Mouse (Mus musculus): Measurements from ENCODE around the gene Zfp78.
A peak's percentile ranks its signal among the peaks of the same experiment; 100 is the strongest.
"Not testable (repeated sequence)": the region's sequence is repeated elsewhere in the genome, so short reads cannot be mapped to it uniquely, and the experiment has no call there.

The Zfp78 gene

DNA sequence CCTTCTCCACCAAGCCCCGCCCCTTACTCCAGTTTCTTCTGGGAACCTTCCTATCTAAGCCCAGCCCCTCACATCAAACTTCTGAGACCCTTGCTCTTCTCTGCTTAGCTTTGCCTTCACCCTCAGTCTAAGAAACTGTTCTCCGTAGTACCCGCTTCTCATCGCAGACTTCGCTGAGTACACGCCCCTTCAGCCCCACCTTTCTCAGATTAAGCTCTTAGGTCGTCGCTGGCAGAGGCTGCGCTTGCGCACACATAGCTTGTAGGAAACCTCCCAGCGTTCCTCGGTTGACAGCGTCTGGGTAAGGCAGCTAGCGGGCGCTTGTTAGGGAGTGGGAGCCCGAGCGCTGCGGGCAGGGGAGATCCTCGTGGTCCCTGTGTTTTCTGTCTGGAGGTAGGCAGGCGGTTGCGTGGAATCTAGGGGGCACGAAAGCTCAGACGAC is at the start of gene Zfp78:
Zfp78 (plus strand) TSS at position 234 of the 442 bp plus-strand sequence.
- peak; percentile 90 to 94 for DNase-seq

DNA sequence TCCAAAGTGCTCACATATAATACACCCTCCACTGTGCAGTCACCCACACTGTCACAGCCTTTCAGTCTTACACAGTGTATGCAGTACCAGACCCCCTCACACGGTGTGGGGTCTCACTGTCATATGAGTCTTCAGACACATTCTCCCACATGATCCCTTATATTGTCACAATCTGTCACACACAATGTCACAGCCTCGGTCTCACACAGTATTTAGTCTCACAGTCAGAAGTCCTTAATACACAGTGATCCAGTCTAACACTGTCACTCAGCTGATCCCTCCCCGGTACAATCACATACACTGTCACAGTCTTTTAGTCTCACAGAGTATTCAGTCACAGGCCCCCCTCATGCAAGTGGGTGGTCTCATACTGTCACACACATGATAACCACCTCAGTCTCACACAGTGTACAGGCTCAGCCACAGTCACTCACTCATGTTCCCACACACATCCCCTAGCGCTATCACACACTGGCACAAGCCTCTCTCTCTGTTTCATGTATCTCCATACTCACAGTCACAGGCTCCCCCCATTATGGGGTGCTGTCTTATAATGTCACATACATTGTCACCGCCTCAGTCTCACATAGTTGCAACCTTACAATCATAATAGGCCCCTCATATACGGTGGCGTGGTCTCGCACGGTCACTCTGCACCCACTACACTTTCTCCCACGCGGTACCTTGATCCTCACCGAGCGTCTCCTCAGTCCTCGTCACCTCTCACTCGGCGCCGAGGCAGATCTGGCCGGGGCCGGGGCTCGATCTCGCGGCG is 32.4 kb upstream of the Zfp78 start:
- no peak for DNase-seq

- DNase-seq = peak; percentile 78 to 91
Measured at GRCm38 (mm10) chr7:6331233-6331956, 31.7 kb upstream of the Zfp78 start, which contains the start of gene Zfp583. TSS of gene Zfp583 (minus strand) at chr7:6331285.

DNA sequence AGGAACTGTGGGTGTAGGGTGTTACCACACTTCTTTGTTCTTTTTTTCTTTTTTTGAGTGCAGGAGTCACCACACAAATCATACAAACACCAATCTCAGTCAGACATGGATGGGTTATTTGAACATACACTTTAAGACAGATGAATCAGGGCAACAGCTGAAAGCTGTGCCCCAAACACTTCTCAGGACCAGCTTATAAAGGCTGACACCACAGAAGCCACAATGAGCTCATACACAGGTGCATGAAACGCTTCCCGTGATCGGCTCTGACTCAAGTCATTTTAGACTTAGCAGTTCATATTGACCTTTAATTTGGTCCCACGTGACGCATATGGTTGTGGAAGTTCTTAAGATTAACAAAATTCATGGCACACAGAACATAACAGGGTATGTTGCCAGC is 23.2 kb upstream of the Zfp78 start:
- no peak for DNase-seq

- DNase-seq = peak; percentile 63 to 76
Measured at GRCm38 (mm10) chr7:6343501-6344071, 19.5 kb upstream of the Zfp78 start, which contains the start of gene Gm3854. TSS of gene Gm3854 (plus strand) at chr7:6343759.

DNA sequence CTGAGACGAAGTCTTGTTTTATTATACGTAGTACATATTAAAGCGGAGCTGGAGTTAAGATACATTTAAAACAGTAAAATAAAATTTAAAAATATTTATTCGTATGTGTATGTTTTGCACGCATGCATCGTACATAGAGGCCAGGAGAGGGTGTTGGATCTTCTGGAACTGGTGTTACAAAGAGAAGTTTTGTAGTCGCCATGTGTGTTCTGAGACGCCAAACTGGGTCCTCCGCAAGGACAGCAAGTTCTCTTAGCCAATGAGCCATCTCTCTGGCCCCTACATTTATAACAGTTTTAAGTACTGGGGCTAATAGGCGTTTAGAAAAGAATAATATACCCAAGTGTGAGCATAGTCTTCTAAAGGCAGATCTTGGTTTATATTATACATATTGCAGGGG is 19.0 kb upstream of the Zfp78 start:
- no peak for DNase-seq

DNA sequence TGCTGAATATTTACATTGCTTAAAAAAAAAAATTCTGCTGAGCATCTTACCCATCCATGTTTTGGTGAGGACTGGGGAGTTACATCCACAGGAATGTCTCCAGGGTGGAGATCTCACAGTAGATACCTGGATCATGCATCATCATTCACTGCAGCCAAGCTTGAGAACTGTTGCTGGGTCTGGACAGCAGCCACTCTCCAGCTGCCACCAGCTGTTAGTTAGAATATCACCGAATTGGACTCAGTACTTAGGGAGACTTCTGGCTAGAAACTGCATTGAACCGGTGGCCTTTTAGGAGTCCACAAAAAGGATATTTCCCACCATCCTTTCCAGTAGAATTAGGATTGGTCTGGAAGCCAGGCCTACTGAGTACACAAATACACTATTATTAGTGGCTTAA is 5.0 kb upstream of the Zfp78 start:
- DNase-seq = no peak

GRCm38 (mm10) chr7:6358937-6359590 is 4.0 kb upstream of the Zfp78 start:
- peak in 1 of 2 experiments; percentile 17 for DNase-seq

DNA sequence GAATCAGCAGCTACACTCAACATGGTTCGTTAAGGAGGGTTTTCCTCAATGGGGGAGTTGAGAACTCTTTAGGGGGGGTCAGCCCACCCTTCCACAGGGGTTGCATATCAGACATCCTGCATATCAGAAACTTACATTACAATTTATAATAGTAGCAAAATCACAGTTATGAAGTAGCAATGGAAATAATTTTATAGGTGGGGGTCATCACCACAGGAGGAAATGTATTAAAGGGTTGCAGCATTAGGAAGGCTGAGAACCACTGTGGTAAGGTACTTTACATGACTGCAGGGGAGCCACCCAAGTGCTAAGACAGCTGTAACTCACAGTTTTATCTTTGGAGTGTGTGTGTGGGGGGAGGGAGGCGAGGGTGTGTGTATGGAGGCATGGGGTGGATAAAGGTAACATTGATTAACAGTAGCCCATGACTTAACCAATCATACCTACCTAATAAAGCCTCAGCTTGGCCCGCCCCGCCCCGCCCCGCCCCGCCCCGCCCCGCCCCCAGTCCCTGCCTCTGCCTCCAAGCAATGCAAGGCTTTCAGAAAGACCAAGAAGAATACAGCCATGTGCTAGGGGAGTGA is 2.5 kb upstream of the Zfp78 start:
- no peak for DNase-seq

DNA sequence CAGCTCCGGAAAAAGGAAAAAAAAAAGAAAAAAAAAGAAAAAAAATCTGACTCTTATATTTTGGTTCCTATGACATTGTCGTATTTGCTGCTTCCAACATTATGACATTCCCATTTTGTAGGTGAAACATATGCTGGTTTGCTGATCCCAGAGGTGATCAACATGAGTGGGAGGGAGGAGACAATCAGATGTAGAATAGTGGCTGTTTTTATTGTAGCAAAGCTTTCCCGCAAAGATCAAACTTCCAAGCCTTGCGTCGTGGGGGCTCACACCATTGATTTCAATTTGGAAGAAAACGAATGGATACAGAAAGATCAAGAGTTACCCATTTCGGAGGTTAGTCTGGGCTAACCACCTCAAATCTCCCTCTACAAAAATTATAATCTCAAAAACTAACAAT is 1.3 kb upstream of the Zfp78 start:
- DNase-seq = no peak

DNA sequence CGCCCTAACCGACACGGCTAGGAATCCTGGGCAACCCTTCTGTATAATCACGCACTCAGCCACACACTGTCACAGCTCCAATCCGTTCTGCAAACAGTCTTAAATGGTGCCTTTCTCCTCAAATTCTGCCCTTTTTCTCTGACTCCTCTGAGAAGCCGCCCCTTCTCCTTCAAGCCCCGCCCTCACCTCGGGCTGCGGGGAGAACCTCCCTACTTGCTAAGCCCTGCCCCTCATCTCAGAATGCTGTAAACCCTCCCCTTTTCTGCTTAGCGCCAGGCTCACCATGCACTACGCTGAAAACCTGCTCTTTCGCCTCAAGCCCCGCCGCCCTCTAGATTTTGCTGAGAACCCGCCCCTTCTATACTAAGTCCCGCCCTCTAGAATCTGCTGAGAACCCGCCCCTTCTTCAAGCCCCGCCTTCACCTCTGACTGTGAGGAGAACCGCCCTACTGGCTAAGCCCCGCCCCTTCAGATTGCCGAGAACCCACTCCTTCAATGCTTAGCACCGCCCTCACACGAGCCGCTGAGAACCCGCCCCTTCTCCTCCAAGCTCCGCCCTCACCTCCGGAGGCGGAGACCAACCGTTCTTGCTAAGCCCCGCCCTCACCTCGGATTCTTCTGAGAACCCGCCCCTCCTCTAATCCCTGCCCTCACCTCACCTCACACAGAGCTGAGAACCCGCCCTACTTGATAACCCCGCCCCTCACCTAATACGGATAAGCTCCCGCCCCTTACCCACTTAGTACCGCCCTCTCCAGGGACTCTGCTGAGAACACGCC is 623 bp upstream of the Zfp78 start:
- DNase-seq = peak; percentile 99 to 100

DNA sequence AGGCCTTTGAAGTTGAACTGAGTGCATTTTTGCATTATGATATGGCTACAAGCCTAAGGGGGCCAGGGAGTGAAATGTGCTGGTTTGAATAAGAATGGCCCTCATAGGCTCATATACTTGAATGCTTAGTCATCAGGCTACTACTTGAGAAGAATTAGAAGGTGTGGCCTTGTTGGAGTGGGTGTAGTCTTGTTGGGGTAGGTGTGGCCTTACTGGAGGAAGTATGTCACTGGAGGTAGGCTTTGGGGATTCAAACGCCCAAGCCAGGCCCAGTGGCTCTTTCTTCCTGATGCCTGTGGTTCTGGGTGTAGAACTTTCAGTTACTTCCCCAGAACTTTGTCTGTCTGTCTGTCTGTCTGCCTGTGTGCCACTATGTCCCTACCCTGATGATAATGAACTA is 1.7 kb downstream of the Zfp78 start:
- no peak for DNase-seq

DNA sequence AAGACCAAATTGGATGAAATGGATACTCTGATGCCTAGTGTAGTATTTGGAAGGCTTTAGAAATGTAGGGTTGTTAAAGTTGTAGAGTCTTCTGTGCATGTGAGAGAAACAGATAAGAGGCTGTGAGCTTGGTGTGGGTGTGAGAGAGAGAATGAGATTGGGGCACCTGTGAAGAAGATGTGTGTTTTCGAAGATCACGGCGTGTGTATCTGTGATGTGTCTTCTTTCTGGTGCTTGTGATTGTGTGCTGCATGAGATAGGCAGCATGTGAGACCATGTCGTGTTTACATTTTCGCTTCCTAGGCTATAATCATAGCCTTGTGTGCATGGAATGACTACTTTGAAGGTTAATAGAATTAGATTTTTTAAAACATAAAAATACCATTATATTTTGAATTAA is 4.1 kb downstream of the Zfp78 start:
- DNase-seq = no peak

- DNase-seq = not testable (repeated sequence)
Measured at GRCm38 (mm10) chr7:6368146-6368545, 5.1 kb downstream of the Zfp78 start.

GRCm38 (mm10) chr7:6369460-6369859 is 6.4 kb downstream of the Zfp78 start:
- DNase-seq = no peak

GRCm38 (mm10) chr7:6372993-6373392 is 9.9 kb downstream of the Zfp78 start:
- no peak for DNase-seq

DNA sequence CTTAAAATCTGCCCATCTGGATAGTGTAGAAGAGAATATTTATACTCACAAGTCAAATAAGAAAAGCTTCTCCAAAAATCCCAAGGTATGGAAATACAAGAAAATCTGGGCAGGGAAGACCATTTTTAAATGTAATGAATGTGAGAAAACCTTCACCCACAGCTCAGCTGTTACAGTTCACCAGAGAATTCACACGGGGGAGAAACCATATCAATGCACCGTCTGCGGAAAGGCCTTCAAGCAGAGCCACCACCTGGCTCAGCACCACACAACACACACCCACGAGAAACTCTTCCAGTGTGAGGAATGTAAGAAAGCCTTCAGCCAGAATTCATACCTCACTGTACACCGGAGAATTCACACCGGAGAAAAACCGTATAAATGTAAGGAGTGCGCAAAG is 15.4 kb downstream of the Zfp78 start:
- no peak for DNase-seq

GRCm38 (mm10) chr7:6381431-6381830 is 18.4 kb downstream of the Zfp78 start:
- no peak for DNase-seq

GRCm38 (mm10) chr7:6383044-6383455 is 20.0 kb downstream of the Zfp78 start, which contains the start of gene Zfp28:
TSS of gene Zfp28 (plus strand) at chr7:6383295.
- DNase-seq = peak; percentile 95 to 97

DNA sequence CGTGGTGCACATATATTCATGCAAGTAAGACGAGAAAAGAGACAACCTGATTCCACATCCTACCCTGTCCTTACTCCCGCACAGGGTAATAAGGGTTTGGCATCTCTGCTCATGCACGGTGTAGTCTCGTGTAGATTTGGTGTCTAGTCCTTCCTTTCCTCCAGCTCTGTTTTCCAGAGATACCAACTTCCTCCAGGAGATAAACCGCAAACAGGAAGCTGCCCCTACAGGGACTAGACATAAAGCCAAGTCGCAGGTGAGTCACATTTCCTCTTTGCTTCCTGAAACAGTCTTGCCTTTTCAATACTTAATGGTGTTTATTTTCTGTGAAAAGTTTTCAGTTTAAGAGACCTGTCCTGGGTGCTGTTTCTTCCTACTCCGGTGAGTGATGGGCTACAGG is 20.9 kb downstream of the Zfp78 start:
- DNase-seq = no peak

DNA sequence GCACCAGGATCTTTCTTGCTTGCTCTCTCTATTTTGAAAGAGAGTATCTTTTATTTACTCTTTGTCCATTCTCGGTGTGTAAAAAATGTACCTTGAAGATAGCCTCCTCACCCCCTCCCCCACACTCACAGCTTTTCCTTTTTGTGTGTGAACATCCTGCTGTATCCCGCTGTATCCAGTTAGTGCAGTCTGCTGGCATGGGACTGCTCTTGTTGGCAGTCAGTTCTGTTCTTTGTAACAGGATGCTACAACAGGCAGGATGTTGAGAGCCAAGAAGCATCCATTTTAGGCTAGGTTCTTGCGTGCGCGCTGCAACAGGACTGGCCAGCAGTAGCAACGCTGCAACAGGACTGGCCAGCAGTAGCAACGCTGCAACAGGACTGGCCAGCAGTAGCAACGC is 23.9 kb downstream of the Zfp78 start:
- DNase-seq = peak; percentile 24 to 54

GRCm38 (mm10) chr7:6388971-6389370 is 25.9 kb downstream of the Zfp78 start:
- no peak for DNase-seq
